Mouse (Mus musculus): ENCODE data around the gene Tapbpl.
"Not testable (repeated sequence)": the region's sequence is repeated elsewhere in the genome, so short reads cannot be mapped to it uniquely, and the experiment has no call there.

The Tapbpl gene

GRCm38 (mm10) chr6:125231117-125232044, at the start of gene Tapbpl:
TSS of gene Tapbpl (minus strand) at chr6:125231860.
- peak in 1 of 2 experiments; percentile 45 for DNase-seq (ENCODE audit: low spot score in 2 of 2)

GRCm38 (mm10) chr6:125279729-125280128, 48.1 kb upstream of the Tapbpl start:
- no peak for DNase-seq (ENCODE audit: low spot score in 2 of 2)

GRCm38 (mm10) chr6:125274841-125275563, 43.3 kb upstream of the Tapbpl start:
- DNase-seq (ENCODE audit: low spot score in 2 of 2), result no peak

- no peak for DNase-seq (ENCODE audit: low spot score in 2 of 2)
These were observed 40.6 kb upstream of the Tapbpl start for GRCm38 (mm10) chr6:125272228-125272785.

GRCm38 (mm10) chr6:125271455-125272227, 40.0 kb upstream of the Tapbpl start:
- peak; percentile 85 to 97 for DNase-seq (ENCODE audit: low spot score in 2 of 2)

- no peak for DNase-seq (ENCODE audit: low spot score in 2 of 2)
These were observed 37.1 kb upstream of the Tapbpl start for GRCm38 (mm10) chr6:125268799-125269198.

GRCm38 (mm10) chr6:125267469-125267868, 35.8 kb upstream of the Tapbpl start:
- DNase-seq (ENCODE audit: low spot score in 2 of 2), result no peak

GRCm38 (mm10) chr6:125266600-125266999, 34.9 kb upstream of the Tapbpl start:
- not testable (repeated sequence) for DNase-seq (ENCODE audit: low spot score in 2 of 2)

GRCm38 (mm10) chr6:125266091-125266490, 34.4 kb upstream of the Tapbpl start:
- no peak for DNase-seq (ENCODE audit: low spot score in 2 of 2)

GRCm38 (mm10) chr6:125265239-125265638, 33.6 kb upstream of the Tapbpl start:
- peak; percentile 42 to 52 for DNase-seq (ENCODE audit: low spot score in 2 of 2)

- DNase-seq (ENCODE audit: low spot score in 2 of 2), result no peak
These were observed 32.6 kb upstream of the Tapbpl start for GRCm38 (mm10) chr6:125264219-125264618.

GRCm38 (mm10) chr6:125260006-125260555, 28.4 kb upstream of the Tapbpl start:
- DNase-seq (ENCODE audit: low spot score in 2 of 2), result no peak

GRCm38 (mm10) chr6:125256222-125256966, 24.7 kb upstream of the Tapbpl start:
- DNase-seq (ENCODE audit: low spot score in 2 of 2), result no peak

GRCm38 (mm10) chr6:125255516-125256044, 23.9 kb upstream of the Tapbpl start:
- no peak for DNase-seq (ENCODE audit: low spot score in 2 of 2)

- DNase-seq (ENCODE audit: low spot score in 2 of 2), result no peak
These were observed 22.4 kb upstream of the Tapbpl start for GRCm38 (mm10) chr6:125253863-125254715.

GRCm38 (mm10) chr6:125252711-125253110, 21.1 kb upstream of the Tapbpl start:
- DNase-seq (ENCODE audit: low spot score in 2 of 2), result no peak

GRCm38 (mm10) chr6:125252285-125252684, 20.6 kb upstream of the Tapbpl start:
- DNase-seq (ENCODE audit: low spot score in 2 of 2), result no peak

- no peak for DNase-seq (ENCODE audit: low spot score in 2 of 2)
These were observed 12.9 kb upstream of the Tapbpl start for GRCm38 (mm10) chr6:125244551-125244950.

GRCm38 (mm10) chr6:125241566-125241965, 9.9 kb upstream of the Tapbpl start:
- no peak for DNase-seq (ENCODE audit: low spot score in 2 of 2)

All from left cerebral cortex, adult 9 months (tissue).